Mouse (Mus musculus): ENCODE data around the gene Ralgapb. TPM values are rescaled to one million over a fixed set of nuclear protein-coding genes. Genes with fewer than 3 reads are reported as not detected.

Ralgapb gene
- polyA plus RNA-seq, 1 experiment from 2014 or later = 17.8 TPM

GRCm38 (mm10) chr2:158408997-158409594 is 552 bp upstream of the Ralgapb start:
- Histone ChIP-seq H3K27ac (replicated peaks in 1 of 2; ENCODE audit: control insufficient read depth in 1 of 2, insufficient read depth in 1 of 2, low read depth in 2 of 2, low read length in 2 of 2) (no peak overlapping the region), H3K36me3 (ENCODE audit: control insufficient read depth, insufficient read depth, low read length) (no peaks in the 10 kb centered on the region), H3K4me2 (ENCODE audit: low read length) (peak overlapping the region; percentile 69), H3K9ac (ENCODE audit: low read length) (peak overlapping the region; percentile 66), H3K4me1 (ENCODE audit: control insufficient read depth in 2 of 2, insufficient read depth in 2 of 2, low read length in 2 of 2) (peaks cover 3 to 20% of the 10 kb centered on the region in 2 experiments; a peak in 3 of 4 replicates), H3K9me3 (ENCODE audit: control insufficient read depth, low read length) (no peaks in the 10 kb centered on the region), H3K27me3 (ENCODE audit: control insufficient read depth, insufficient read depth, low read length) (no peaks in the 10 kb centered on the region), H3K4me3 (ENCODE audit: control insufficient read depth in 1 of 2, insufficient read depth in 1 of 2, low read depth in 1 of 2, low read length in 2 of 2) (peak overlapping the region; percentile 39 to 91)
- no peak for ATAC-seq (ENCODE audit: insufficient number of reproducible peaks, insufficient read depth, low FRiP score, low read depth)
- WGBS = 21% methylated on average over 14 of the region's 14 CpGs

DNA sequence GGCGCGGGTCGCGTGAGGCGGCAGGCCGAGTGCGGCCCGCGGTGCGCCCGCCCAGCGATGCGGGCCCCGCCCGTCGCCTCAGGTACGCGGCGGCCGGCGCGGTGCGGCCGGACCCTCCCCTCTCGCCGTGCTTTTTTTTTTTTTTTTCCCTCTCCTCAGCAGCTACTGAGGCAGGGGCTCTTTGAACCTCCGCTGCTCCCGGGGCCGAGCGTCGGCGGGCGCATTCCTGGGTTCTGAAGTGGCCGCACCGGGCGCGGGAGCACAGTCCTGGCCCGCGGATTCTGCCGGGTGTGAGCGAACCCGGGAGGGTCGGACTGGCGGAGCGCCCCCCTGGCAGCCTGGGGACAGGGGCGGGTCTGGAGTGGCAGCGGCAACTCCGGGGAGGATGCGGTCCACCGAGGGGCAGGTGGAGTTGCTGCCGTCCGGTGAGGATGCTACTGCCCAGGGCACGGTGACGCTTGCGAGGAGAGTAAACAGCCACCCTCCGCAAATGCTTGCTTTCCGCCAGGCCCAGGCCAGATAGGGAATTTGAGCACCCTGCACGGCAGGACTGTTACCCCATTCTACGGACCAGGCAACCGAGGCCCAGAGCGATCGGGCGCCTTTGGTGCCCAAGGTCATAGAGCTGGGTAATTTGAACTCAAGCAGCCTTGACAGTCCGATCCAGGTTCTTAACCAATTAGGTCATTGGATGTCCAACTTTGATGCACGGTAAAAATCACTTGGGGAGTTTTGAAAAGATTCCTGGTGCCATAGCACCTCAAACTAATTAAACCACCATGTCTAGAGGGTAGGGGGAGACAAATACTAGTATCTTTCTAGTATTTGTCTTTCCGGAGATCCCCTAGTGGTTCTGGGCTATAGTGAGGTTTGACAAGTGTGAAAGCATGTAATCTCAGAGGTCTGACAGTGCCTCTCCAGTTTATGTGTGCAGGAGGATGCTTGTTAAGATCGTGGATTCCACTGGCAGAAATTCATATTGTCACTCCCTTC is 670 bp downstream of the Ralgapb start:
- Histone ChIP-seq H3K4me3 (ENCODE audit: control insufficient read depth in 1 of 2, insufficient read depth in 1 of 2, low read depth in 1 of 2, low read length in 2 of 2) (peak overlapping the region; percentile 91 to 99), H3K4me2 (ENCODE audit: low read length) (peak overlapping the region; percentile 94), H3K27ac (replicated peaks in 1 of 2; ENCODE audit: control insufficient read depth in 1 of 2, insufficient read depth in 1 of 2, low read depth in 2 of 2, low read length in 2 of 2) (peak overlapping the region; percentile 87 to 90), H3K4me1 (ENCODE audit: control insufficient read depth in 2 of 2, insufficient read depth in 2 of 2, low read length in 2 of 2) (peaks cover 3 to 23% of the 10 kb centered on the region in 2 experiments; a peak in 3 of 4 replicates), H3K9me3 (ENCODE audit: control insufficient read depth, low read length) (no peaks in the 10 kb centered on the region), H3K9ac (ENCODE audit: low read length) (peak overlapping the region; percentile 92), H3K36me3 (ENCODE audit: control insufficient read depth, insufficient read depth, low read length) (no peaks in the 10 kb centered on the region), H3K27me3 (ENCODE audit: control insufficient read depth, insufficient read depth, low read length) (no peaks in the 10 kb centered on the region)
- WGBS = 1% methylated on average over 49 of the region's 67 CpGs
- peak; percentile 71 for ATAC-seq (ENCODE audit: insufficient number of reproducible peaks, insufficient read depth, low FRiP score, low read depth)

DNA sequence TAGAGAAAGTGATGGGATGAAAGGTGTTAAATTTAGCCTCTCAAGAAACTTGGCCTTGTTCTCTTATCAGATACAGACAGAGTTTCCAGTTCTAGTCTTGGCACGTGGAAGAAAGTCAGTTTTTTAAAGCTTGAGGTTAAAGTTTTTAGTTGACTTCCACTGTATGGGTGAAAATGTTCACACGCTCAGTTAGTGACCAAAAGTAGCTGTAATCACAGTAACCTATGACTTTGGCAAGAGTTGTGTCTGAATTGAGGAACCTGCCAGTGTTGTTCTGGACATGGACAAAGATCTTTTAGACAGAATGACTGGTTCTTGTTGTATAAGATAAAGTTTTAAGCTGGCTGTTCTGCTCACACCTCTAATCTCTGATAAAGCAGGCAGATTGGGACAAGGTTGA is 3.6 kb downstream of the Ralgapb start:
- Histone ChIP-seq H3K4me2 (ENCODE audit: low read length) (no peak overlapping the region), H3K36me3 (ENCODE audit: control insufficient read depth, insufficient read depth, low read length) (no peaks in the 10 kb centered on the region), H3K4me1 (ENCODE audit: control insufficient read depth in 2 of 2, insufficient read depth in 2 of 2, low read length in 2 of 2) (peaks cover 3 to 26% of the 10 kb centered on the region in 2 experiments; a peak in 3 of 4 replicates), H3K27ac (replicated peaks in 1 of 2; ENCODE audit: control insufficient read depth in 1 of 2, insufficient read depth in 1 of 2, low read depth in 2 of 2, low read length in 2 of 2) (no peak overlapping the region), H3K4me3 (ENCODE audit: control insufficient read depth in 1 of 2, insufficient read depth in 1 of 2, low read depth in 1 of 2, low read length in 2 of 2) (no peak overlapping the region), H3K9ac (ENCODE audit: low read length) (no peak overlapping the region), H3K9me3 (ENCODE audit: control insufficient read depth, low read length) (no peaks in the 10 kb centered on the region), H3K27me3 (ENCODE audit: control insufficient read depth, insufficient read depth, low read length) (no peaks in the 10 kb centered on the region)
- ATAC-seq (ENCODE audit: insufficient number of reproducible peaks, insufficient read depth, low FRiP score, low read depth) = no peak
- 45% methylated on average over 2 of the region's 2 CpGs for WGBS

DNA sequence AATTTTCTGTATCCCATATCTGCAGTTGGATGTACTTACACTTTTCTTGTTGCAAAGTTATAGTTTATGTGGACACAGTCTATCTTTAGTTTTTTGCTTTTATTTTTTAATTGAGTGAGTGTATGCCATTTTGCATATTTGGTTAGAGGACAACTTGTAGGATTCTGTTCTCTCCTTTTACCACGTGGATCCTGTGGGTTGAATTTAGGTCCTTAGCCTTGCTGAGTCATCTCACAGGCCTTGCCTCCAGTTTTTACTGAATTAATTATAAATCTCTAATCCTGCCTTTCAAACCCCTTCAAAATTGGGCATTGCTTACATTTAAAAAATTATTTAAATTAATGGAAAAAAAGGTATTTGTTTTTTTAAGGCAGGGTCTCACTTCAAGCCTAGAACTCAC is 6.2 kb downstream of the Ralgapb start:
- Histone ChIP-seq H3K9me3 (ENCODE audit: control insufficient read depth, low read length) (no peaks in the 10 kb centered on the region), H3K9ac (ENCODE audit: low read length) (no peak overlapping the region), H3K27me3 (ENCODE audit: control insufficient read depth, insufficient read depth, low read length) (no peaks in the 10 kb centered on the region), H3K4me1 (ENCODE audit: control insufficient read depth in 2 of 2, insufficient read depth in 2 of 2, low read length in 2 of 2) (peaks cover 0 to 21% of the 10 kb centered on the region in 2 experiments; a peak in 2 of 4 replicates), H3K36me3 (ENCODE audit: control insufficient read depth, insufficient read depth, low read length) (0 out of 2 replicates have a peak, but pooled peaks cover 1% of the 10 kb centered on the region), H3K4me3 (ENCODE audit: control insufficient read depth in 1 of 2, insufficient read depth in 1 of 2, low read depth in 1 of 2, low read length in 2 of 2) (no peak overlapping the region), H3K27ac (replicated peaks in 1 of 2; ENCODE audit: control insufficient read depth in 1 of 2, insufficient read depth in 1 of 2, low read depth in 2 of 2, low read length in 2 of 2) (no peak overlapping the region), H3K4me2 (ENCODE audit: low read length) (no peak overlapping the region)
- ATAC-seq (ENCODE audit: insufficient number of reproducible peaks, insufficient read depth, low FRiP score, low read depth) = no peak
- 77% methylated on average over 1 of the region's 1 CpGs for WGBS

GRCm38 (mm10) chr2:158418663-158419062 is 9.0 kb downstream of the Ralgapb start:
- ATAC-seq (ENCODE audit: insufficient number of reproducible peaks, insufficient read depth, low FRiP score, low read depth) = no peak
- H3K36me3 ChIP-seq (ENCODE audit: control insufficient read depth, insufficient read depth, low read length) = peaks cover 19% of the 10 kb centered on the region
- 86% methylated on average over 1 of the region's 1 CpGs for WGBS

GRCm38 (mm10) chr2:158445814-158446213 is 36.2 kb downstream of the Ralgapb start:
- no peak overlapping the region for H3K9ac ChIP-seq (ENCODE audit: low read length)
- H3K4me1 ChIP-seq (ENCODE audit: control insufficient read depth in 2 of 2, insufficient read depth in 2 of 2, low read length in 2 of 2) = peaks cover 0 to 2% of the 10 kb centered on the region in 2 experiments; a peak in 1 of 4 replicates
- ATAC-seq (ENCODE audit: insufficient number of reproducible peaks, insufficient read depth, low FRiP score, low read depth) = no peak
- H3K4me3 ChIP-seq (ENCODE audit: control insufficient read depth in 1 of 2, insufficient read depth in 1 of 2, low read depth in 1 of 2, low read length in 2 of 2) = no peak overlapping the region
- H3K36me3 ChIP-seq (ENCODE audit: control insufficient read depth, insufficient read depth, low read length) = peaks cover 82% of the 10 kb centered on the region
- WGBS = 72% methylated on average over 1 of the region's 1 CpGs
- H3K27me3 ChIP-seq (ENCODE audit: control insufficient read depth, insufficient read depth, low read length) = no peaks in the 10 kb centered on the region
- H3K27ac ChIP-seq (replicated peaks in 1 of 2; ENCODE audit: control insufficient read depth in 1 of 2, insufficient read depth in 1 of 2, low read depth in 2 of 2, low read length in 2 of 2) = no peak overlapping the region
- no peaks in the 10 kb centered on the region for H3K9me3 ChIP-seq (ENCODE audit: control insufficient read depth, low read length)
- no peak overlapping the region for H3K4me2 ChIP-seq (ENCODE audit: low read length)

More at GRCm38 (mm10) chr2:158418663-158419062, 9.0 kb downstream of the Ralgapb start:
- no peak overlapping the region for H3K9ac ChIP-seq (ENCODE audit: low read length)
- H3K27ac ChIP-seq (replicated peaks in 1 of 2; ENCODE audit: control insufficient read depth in 1 of 2, insufficient read depth in 1 of 2, low read depth in 2 of 2, low read length in 2 of 2) = no peak overlapping the region
- H3K9me3 ChIP-seq (ENCODE audit: control insufficient read depth, low read length) = no peaks in the 10 kb centered on the region
- H3K4me2 ChIP-seq (ENCODE audit: low read length) = no peak overlapping the region
- H3K4me3 ChIP-seq (ENCODE audit: control insufficient read depth in 1 of 2, insufficient read depth in 1 of 2, low read depth in 1 of 2, low read length in 2 of 2) = no peak overlapping the region
- peaks cover 0 to 10% of the 10 kb centered on the region in 2 experiments; a peak in 2 of 4 replicates for H3K4me1 ChIP-seq (ENCODE audit: control insufficient read depth in 2 of 2, insufficient read depth in 2 of 2, low read length in 2 of 2)
- H3K27me3 ChIP-seq (ENCODE audit: control insufficient read depth, insufficient read depth, low read length) = no peaks in the 10 kb centered on the region

- H3K9ac ChIP-seq (ENCODE audit: low read length) = no peak overlapping the region
- peaks cover 0 to 2% of the 10 kb centered on the region in 2 experiments; a peak in 1 of 4 replicates for H3K4me1 ChIP-seq (ENCODE audit: control insufficient read depth in 2 of 2, insufficient read depth in 2 of 2, low read length in 2 of 2)
- H3K9me3 ChIP-seq (ENCODE audit: control insufficient read depth, low read length) = no peaks in the 10 kb centered on the region
- no peak overlapping the region for H3K4me3 ChIP-seq (ENCODE audit: control insufficient read depth in 1 of 2, insufficient read depth in 1 of 2, low read depth in 1 of 2, low read length in 2 of 2)
- no peak for ATAC-seq (ENCODE audit: insufficient number of reproducible peaks, insufficient read depth, low FRiP score, low read depth)
- 73% methylated on average over 7 of the region's 7 CpGs for WGBS
- H3K27ac ChIP-seq (replicated peaks in 1 of 2; ENCODE audit: control insufficient read depth in 1 of 2, insufficient read depth in 1 of 2, low read depth in 2 of 2, low read length in 2 of 2) = no peak overlapping the region
- peaks cover 81% of the 10 kb centered on the region for H3K36me3 ChIP-seq (ENCODE audit: control insufficient read depth, insufficient read depth, low read length)
- H3K27me3 ChIP-seq (ENCODE audit: control insufficient read depth, insufficient read depth, low read length) = no peaks in the 10 kb centered on the region
- no peak overlapping the region for H3K4me2 ChIP-seq (ENCODE audit: low read length)
These were observed 40.2 kb downstream of the Ralgapb start for GRCm38 (mm10) chr2:158449845-158450244.

Data from heart, embryonic 14.5 days (tissue).